Mouse (Mus musculus) B cell, adult (primary cell): ENCODE measurements around the gene Ccdc194. TPM values are rescaled to one million over a fixed set of nuclear protein-coding genes. Genes with fewer than 3 reads are reported as not detected.

Experiments
- total RNA-seq: library from RNA; stranded (reverse); gene quantifications from 4 replicates; pipeline ENCODE4 v1.2.4, GENCODE M21; 2023; ENCODE audit not compliant: inconsistent age

Gene Ccdc194
- not detected in 4 replicates for total RNA-seq

DNA sequence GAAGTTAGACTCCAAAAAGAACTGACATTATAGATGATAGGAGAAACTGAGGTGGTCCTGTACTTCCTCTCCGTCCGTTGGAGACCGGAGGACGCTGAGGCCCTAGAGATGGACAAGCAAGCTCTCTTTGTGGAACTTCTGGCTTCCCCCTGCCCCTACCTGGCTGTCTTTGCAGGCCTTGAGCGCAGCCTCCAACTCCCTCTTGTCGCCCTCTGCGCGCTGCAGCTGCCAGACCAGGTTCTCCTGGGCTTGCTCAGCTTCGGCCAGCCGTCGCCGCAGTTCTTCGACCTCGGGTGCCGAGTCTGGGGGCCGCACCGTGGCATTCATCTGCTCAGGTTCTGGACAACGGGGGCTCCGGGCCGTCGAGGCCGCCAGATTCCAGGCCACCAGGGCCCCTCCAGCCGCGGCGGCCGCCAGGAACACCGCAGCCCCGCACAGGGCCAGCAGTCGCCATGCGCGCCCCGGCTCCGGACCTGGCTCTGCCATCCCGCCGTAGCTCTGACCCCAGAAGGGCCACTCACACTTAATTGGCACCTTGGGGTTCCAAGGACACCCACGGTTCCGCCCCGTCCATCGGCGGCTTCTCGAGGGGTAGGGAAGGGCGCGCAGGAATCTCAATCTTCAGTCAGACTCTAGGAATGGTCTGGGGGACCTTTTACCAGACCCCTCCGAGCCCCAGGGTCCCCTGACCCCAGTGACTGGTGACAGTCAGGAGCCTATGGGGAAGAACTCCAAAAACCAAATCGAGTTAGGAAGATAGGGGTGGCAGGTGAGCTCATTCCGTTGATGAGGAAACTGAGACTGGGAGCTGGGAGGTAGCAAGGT is at the start of gene Ccdc194:
Gene Ccdc194, minus strand, starts transcription at position 486 of the 825 bp plus-strand sequence.

GRCm38 (mm10) chr8:71568387-71568937 is 43.0 kb upstream of the Ccdc194 start, which contains the start of gene Slc27a1:
TSS of gene Slc27a1 (plus strand) at chr8:71568882.

GRCm38 (mm10) chr8:71566501-71566900 is 41.0 kb upstream of the Ccdc194 start, which contains the start of gene Nxnl1:
TSS of gene Nxnl1 (minus strand) at chr8:71566601.

DNA sequence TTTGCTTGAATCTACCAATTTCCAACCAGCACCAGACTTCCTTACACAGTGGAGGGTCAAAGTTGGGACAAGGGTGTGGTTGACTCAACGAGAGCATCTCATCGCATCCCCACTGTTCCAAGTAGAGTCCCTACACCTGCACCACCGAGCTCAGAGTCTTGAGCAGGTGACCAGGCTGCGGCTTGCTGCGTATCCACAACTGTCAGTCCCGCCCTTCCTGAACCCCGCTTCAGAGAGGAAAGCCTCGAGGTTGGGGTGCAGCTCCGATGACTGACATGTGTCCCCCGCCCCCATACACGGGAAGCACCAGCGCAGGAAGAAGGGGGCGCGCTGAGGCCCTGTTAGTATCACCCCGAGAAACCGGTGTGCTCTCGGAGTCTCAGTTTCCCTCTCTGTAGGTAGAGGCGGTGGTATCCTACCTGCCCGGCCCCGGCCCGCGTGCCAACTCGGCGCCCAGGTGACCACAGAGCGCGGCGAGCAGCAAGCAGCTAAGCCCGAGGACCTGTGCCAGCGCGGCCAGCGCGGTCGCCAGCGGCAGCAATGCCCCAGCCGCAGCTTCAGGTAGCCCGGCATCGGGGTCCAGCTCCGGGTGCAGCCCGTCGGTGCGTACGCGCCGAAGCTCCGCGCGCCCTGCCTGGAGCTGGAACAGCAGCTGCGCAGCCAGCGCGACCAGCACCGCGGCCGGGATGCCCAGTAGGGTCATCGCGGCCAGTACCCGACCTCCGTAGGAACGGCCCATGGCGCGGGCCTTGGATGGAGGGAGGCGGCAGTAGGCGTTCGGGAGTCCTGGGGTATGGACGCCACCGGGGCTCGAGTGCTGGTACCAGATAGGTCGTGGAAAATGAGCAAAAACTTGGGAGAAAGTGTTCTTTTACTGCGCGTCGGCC is 32.8 kb upstream of the Ccdc194 start, which contains the start of gene Tmem221:
Gene Tmem221, minus strand, starts transcription at position 801 of the 887 bp plus-strand sequence.

DNA sequence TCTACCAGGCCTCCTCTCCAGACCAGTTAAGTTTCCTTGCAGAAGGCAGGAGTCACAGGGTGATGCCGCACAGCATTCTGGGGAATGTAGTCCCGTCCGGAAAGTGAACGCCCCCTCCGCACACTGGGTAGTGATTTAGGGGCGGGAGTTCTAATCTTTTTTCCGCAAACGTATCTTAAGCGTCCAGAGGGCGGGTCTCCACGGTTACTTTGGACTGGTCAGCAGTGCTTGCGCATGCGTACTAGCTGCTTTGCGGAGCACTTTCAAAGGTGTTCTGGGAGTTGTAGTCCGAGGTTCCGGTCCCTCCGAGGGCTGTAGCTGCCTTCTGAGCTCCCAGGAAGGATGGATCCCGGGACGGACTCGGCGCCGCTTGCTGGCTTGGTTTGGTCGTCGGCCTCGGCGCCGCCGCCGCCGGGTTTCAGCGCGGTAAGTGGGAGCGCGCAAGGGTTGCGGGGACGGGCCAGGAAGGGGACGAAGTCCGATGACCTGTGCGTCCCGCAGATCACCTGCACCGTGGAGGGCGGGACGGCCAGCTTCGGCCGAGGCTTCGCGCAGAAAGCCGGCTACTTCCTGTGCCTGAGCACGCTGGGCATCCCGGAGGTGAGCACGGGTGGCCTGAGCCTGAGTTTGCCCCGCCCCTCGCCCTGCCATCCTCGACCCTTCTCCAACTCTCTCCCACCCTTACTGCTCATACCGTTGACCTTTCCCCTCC is 17.3 kb upstream of the Ccdc194 start, which contains the start of gene Mvb12a:
Gene Mvb12a, plus strand, starts transcription at position 291 of the 712 bp plus-strand sequence.

DNA sequence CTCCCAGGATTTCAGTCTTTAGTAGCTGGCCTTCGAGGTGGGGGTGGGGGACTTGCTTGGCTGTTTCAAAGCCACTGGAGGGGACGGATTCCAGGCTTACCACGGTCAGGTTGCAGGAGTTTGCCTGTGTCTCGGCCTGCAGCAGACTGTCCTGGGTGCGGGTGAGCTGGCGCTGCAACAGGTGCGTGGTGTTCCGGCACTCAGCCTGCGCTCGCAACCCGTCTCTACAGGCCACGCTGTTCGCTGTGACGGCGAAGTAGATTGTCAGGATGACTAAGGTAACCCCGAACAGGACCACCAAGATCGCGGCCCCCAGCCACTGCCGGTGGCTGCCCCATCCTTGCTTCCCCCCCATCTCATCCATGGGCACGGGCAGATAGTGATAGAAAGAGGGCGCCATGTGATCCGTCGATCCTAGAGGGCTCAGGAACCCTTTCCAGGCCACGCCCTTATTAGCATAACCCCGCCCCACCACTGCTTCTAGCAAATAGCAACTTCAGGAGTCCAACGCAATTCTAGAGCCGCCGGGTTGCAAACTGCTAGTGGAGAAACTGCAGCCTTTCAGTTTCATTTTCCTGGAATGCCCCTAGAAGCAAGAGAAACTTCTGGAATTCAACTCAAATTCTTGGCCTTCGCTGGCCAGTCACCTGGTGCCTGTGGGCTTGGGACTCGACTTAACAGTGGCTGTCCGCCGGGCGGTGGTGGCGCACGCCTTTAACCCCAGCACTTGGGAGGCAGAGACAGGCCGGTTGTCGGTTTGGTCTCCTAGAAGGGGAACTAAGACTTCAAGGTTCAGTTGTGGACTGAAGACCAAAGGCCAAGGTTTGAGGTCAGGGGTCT is 11.7 kb upstream of the Ccdc194 start, which contains the start of gene Bst2:
Gene Bst2, minus strand, starts transcription at position 429 of the 840 bp plus-strand sequence.

GRCm38 (mm10) chr8:71511644-71512043 is 13.9 kb downstream of the Ccdc194 start, which contains the start of gene Plvap:
TSS of gene Plvap (minus strand) at chr8:71511752.

DNA sequence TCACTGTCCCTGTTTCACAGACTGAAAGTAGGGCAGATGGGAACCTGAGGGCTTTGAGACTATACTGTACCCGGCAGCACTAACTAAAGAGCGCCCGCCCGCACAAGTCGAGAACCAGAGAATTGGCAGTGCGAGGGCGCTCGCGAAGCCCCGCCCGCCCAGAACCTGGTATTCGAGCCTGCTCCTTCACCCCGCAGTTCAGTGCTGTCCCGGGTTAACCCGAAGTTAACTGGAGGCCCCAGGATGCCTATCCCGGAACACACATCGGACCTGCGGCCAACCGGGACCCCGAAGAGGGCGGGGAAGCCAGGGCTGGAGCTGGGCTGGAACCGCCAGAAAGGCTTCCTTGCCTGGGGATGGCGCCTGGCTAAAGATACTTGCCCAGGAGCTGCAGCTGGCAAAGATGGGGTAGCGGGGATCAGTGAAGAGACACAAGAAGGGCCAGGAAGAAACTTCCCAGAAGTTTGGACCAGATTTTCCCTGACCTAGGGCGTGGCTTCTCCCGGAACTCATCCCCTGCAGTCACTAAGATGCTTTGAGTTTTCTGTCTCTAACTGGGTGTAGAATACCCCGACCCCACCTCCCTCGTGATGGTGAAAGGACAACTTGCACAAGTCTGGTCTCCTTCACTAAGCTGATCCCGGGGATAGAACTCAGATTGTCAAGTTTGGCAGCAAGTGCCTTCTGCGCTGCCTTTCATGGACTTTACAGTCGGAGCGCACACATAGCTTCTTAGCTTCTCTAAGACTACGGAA is 37.6 kb downstream of the Ccdc194 start, which contains the start of gene Gtpbp3:
Gene Gtpbp3, plus strand, starts transcription at position 413 of the 755 bp plus-strand sequence.

DNA sequence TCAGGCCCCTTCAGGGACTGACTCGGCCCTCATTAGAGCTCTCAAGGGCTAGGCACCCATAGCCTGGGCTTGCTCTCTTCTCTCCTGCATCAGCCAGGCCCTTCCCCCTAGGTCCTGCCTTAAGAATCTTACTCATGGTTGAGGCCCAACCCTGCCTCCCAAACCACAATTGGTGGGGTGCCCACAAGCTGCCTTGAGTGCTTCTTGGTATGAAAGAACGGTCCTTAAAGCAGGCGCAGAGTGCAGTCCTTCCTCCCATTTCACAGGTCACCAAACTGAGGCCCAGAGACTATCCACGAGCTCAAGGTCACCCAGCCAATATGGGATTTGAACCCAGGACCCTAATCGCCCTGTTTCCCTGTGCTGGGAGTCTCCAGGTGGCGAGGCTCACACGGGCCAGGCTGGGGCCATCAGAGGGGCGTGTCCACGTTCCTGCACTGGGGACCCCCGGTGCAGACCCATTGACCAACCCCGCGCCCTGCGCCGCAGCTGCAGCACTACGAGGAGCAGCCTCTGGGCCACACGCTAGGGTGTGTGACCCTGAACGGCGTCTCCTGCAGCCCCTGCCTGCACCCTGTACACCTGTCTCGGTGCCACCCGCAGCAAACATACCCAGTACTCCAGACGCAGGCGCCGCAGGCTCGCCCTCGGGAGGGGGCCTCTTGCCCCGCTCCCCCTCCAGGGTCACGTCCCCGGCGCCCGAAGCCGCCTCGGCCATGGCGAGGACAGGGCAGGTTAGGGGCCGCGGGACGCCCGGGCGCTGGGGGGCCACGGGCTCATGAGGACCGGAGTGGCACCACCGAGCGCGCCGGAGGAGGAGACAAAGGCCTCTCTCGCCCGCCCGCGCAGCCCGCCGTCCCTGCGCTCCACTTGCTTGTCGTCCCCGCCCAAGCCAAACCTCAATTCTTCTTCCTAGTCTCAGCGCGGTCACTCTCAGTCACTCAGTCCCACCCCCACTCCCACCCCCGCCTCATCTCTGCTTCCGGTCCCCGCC is 40.1 kb downstream of the Ccdc194 start, which contains the start of gene Ano8:
Gene Ano8, minus strand, starts transcription at position 822 of the 994 bp plus-strand sequence.

Other genes with a start within 250 kb of the Ccdc194 start
- gene Use1, start 158.9 kb downstream of the Ccdc194 start, total RNA-seq: 265 to 295 TPM (median 283 TPM) in 4 replicates
- gene Ocel1, start 154.4 kb downstream of the Ccdc194 start, total RNA-seq: 21.2 to 27.1 TPM (median 23.5 TPM) in 4 replicates
- gene Nr2f6, start 143.8 kb downstream of the Ccdc194 start, total RNA-seq: 10.3 to 12.4 TPM (median 11.7 TPM) in 4 replicates
- gene Ushbp1, start 129.9 kb downstream of the Ccdc194 start, total RNA-seq: not detected in 4 replicates
- gene Babam1, start 128.8 kb downstream of the Ccdc194 start, total RNA-seq: 93.2 to 107 TPM (median 93.8 TPM) in 4 replicates
- 0.51 to 1.4 TPM (median 0.61 TPM) in 4 replicates for gene Ankle1, start 119.7 kb downstream of the Ccdc194 start, total RNA-seq
- 11.1 to 13.1 TPM (median 12.5 TPM) in 4 replicates for gene Abhd8, start 62.1 kb downstream of the Ccdc194 start, total RNA-seq
- gene Mrpl34, start 60.8 kb downstream of the Ccdc194 start, total RNA-seq: 34.7 to 38.7 TPM (median 35.8 TPM) in 4 replicates
- gene Dda1, start 56.5 kb downstream of the Ccdc194 start, total RNA-seq: 99.3 to 111 TPM (median 106 TPM) in 4 replicates
- 12.1 to 14.8 TPM (median 13.7 TPM) in 4 replicates for gene Ano8, start 39.7 kb downstream of the Ccdc194 start, total RNA-seq
- gene Gtpbp3, start 37.6 kb downstream of the Ccdc194 start, total RNA-seq: 17.1 to 21.2 TPM (median 18.4 TPM) in 4 replicates
- gene Plvap, start 14.0 kb downstream of the Ccdc194 start, total RNA-seq: 0.45 TPM in 1 of 4 replicates, not detected in the others
- 23.8 to 37.9 TPM (median 34.7 TPM) in 4 replicates for gene Bst2, start 11.7 kb upstream of the Ccdc194 start, total RNA-seq
- gene Mvb12a, start 17.2 kb upstream of the Ccdc194 start, total RNA-seq: 36.5 to 54.6 TPM (median 44.8 TPM) in 4 replicates
- gene Tmem221, start 33.2 kb upstream of the Ccdc194 start, total RNA-seq: 0.33 TPM in 1 of 4 replicates, not detected in the others
- not detected in 4 replicates for gene Nxnl1, start 40.9 kb upstream of the Ccdc194 start, total RNA-seq
- 8.2 to 9.1 TPM (median 8.7 TPM) in 4 replicates for gene Slc27a1, start 43.2 kb upstream of the Ccdc194 start, total RNA-seq
- gene Pgls, start 66.5 kb upstream of the Ccdc194 start, total RNA-seq: 99.2 to 122 TPM (median 101 TPM) in 4 replicates
- 115 to 183 TPM (median 158 TPM) in 4 replicates for gene Fam129c, start 71.9 kb upstream of the Ccdc194 start, total RNA-seq
- gene Colgalt1, start 85.3 kb upstream of the Ccdc194 start, total RNA-seq: 104 to 126 TPM (median 116 TPM) in 4 replicates
- gene Unc13a, start 146.0 kb upstream of the Ccdc194 start, total RNA-seq: 0.54 to 0.64 TPM (median 0.60 TPM) in 3 of 4 replicates, not detected in the other
- 79.6 to 88.3 TPM (median 85.0 TPM) in 4 replicates for gene Jak3, start 150.6 kb upstream of the Ccdc194 start, total RNA-seq
- 33.1 to 38.9 TPM (median 35.9 TPM) in 4 replicates for gene Insl3, start 163.5 kb upstream of the Ccdc194 start, total RNA-seq
- 0.54 to 0.93 TPM (median 0.59 TPM) in 4 replicates for gene B3gnt3, start 176.1 kb upstream of the Ccdc194 start, total RNA-seq
- gene Fcho1, start 200.0 kb upstream of the Ccdc194 start, total RNA-seq: 168 to 193 TPM (median 180 TPM) in 4 replicates